Mouse (Mus musculus) 3T3-L1 (cell line): ENCODE results near the gene Mettl7b.
"Not testable (repeated sequence)": the region's sequence is repeated elsewhere in the genome, so short reads cannot be mapped to it uniquely, and the experiment has no call there.

Experiments used
- DNase-seq: peaks from one replicate; pipeline ENCODE4 v3.0.0-alpha.2; 2015; ENCODE audit warnings: low read depth, low spot score

Mettl7b gene

GRCm38 (mm10) chr10:128960590-128961584 is at the start of gene Mettl7b:
Gene Mettl7b (minus strand): TSS chr10:128960988.
- DNase-seq = no peak

GRCm38 (mm10) chr10:129010288-129010841 is 49.6 kb upstream of the Mettl7b start, which contains the start of gene Olfr763:
Gene Olfr763 (plus strand): TSS chr10:129010791.
- no peak for DNase-seq

GRCm38 (mm10) chr10:129004032-129004920 is 43.5 kb upstream of the Mettl7b start:
- peak; percentile 49 for DNase-seq

GRCm38 (mm10) chr10:128996523-128997040 is 35.8 kb upstream of the Mettl7b start:
- DNase-seq = no peak

- DNase-seq = no peak
These were observed 35.0 kb upstream of the Mettl7b start for GRCm38 (mm10) chr10:128995796-128996195.

- DNase-seq = no peak
These were observed 30.2 kb upstream of the Mettl7b start for GRCm38 (mm10) chr10:128990994-128991393.

- not testable (repeated sequence) for DNase-seq
These were observed 29.5 kb upstream of the Mettl7b start for GRCm38 (mm10) chr10:128990129-128990850.

GRCm38 (mm10) chr10:128989131-128989530 is 28.3 kb upstream of the Mettl7b start, which contains the start of gene Olfr9:
Gene Olfr9 (plus strand): TSS chr10:128989431.
- not testable (repeated sequence) for DNase-seq

GRCm38 (mm10) chr10:128980644-128981365 is 20.0 kb upstream of the Mettl7b start:
- peak; percentile 96 for DNase-seq

GRCm38 (mm10) chr10:128977522-128978114 is 16.8 kb upstream of the Mettl7b start:
- DNase-seq = peak; percentile 87

GRCm38 (mm10) chr10:128976395-128976794 is 15.6 kb upstream of the Mettl7b start:
- no peak for DNase-seq

- peak; percentile 34 for DNase-seq
These were observed 12.1 kb upstream of the Mettl7b start for GRCm38 (mm10) chr10:128972841-128973240.

- DNase-seq = no peak
These were observed 10.0 kb upstream of the Mettl7b start for GRCm38 (mm10) chr10:128970740-128971250.

GRCm38 (mm10) chr10:128968341-128968749 is 7.6 kb upstream of the Mettl7b start:
- DNase-seq = peak; percentile 89

GRCm38 (mm10) chr10:128965871-128966270 is 5.1 kb upstream of the Mettl7b start:
- DNase-seq = peak; percentile 37

- DNase-seq = no peak
These were observed 4.2 kb upstream of the Mettl7b start for GRCm38 (mm10) chr10:128964961-128965360.

GRCm38 (mm10) chr10:128960142-128960541 is 646 bp downstream of the Mettl7b start:
- no peak for DNase-seq

- DNase-seq = no peak
These were observed 2.4 kb downstream of the Mettl7b start for GRCm38 (mm10) chr10:128958340-128958739.

GRCm38 (mm10) chr10:128950208-128950887 is 10.4 kb downstream of the Mettl7b start:
- peak; percentile 68 for DNase-seq
